Mouse (Mus musculus) gonadal fat pad, adult 2 months (tissue): Measurements from ENCODE around the gene Olfr731. TPM values are rescaled to one million over a fixed set of nuclear protein-coding genes. Genes with fewer than 3 reads are reported as not detected.

Experiments
- DNase-seq: peaks from one replicate; pipeline ENCODE4 v3.0.0-alpha.2; 2012; ENCODE audit warnings: low read depth
- polyA plus RNA-seq: library from polyadenylated mRNA; depleted of rRNA; stranded (reverse); fragments of >200 nt; gene quantifications from 2 replicates; pipeline ENCODE4 v1.2.3, GENCODE M21; 2012; rRNA removed

Olfr731 gene
- 0.03 TPM in 1 of 2 replicates, not detected in the other for polyA plus RNA-seq

GRCm38 (mm10) chr14:50241766-50242165 lies at the start of gene Olfr731:
Gene Olfr731, minus strand, starts transcription at chr14:50241866.
- DNase-seq: no peak

- DNase-seq: no peak
These were observed 42.4 kb upstream of the Olfr731 start, which contains the start of gene Olfr732 for GRCm38 (mm10) chr14:50284106-50284505. Gene Olfr732, minus strand, starts transcription at chr14:50284206.

DNA sequence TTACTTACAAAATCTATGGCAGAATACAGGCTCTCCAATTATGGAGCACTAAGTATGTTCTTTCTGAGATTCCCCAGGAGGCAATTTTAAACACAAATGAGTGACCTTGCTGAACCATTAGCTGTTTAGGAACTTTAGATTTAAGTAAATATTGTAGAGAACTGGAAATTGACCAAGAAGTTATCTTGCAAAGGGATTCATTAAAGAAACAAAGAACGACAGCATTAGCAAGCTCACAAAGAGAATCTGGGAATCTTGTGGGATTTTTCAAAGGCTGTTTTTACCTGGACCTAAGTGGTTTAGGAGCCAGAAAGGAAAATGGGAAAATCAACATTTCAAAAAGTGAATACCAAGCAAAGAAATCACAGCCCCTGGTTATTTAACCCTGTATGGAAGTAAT lies 53.6 kb downstream of the Olfr731 start, which contains the start of gene Olfr730:
Olfr730 (minus strand) TSS at position 101 of the 400 bp plus-strand sequence.
- no peak for DNase-seq

Other genes starting within 250 kb of the Olfr731 start
- not detected in 2 replicates for gene Olfr725, start 201.5 kb downstream of the Olfr731 start, polyA plus RNA-seq
- gene Olfr726, start 150.9 kb downstream of the Olfr731 start, polyA plus RNA-seq: not detected in 2 replicates
- gene Olfr727, start 118.7 kb downstream of the Olfr731 start, polyA plus RNA-seq: not detected in 2 replicates
- not detected in 2 replicates for gene Olfr728, start 99.2 kb downstream of the Olfr731 start, polyA plus RNA-seq
- not detected in 2 replicates for gene Olfr729, start 89.0 kb downstream of the Olfr731 start, polyA plus RNA-seq
- gene Olfr730, start 53.7 kb downstream of the Olfr731 start, polyA plus RNA-seq: not detected in 2 replicates
- not detected in 2 replicates for gene Olfr732, start 42.3 kb upstream of the Olfr731 start, polyA plus RNA-seq
- gene Olfr733, start 59.7 kb upstream of the Olfr731 start, polyA plus RNA-seq: 0.18 TPM in 1 of 2 replicates, not detected in the other
- gene Olfr734, start 84.9 kb upstream of the Olfr731 start, polyA plus RNA-seq: not detected in 2 replicates
- 0.11 and 0.55 TPM in 2 replicates for gene Olfr735, start 107.0 kb upstream of the Olfr731 start, polyA plus RNA-seq
- 0.23 and 0.35 TPM in 2 replicates for gene Tlr11, start 116.0 kb upstream of the Olfr731 start, polyA plus RNA-seq
- gene Olfr736, start 139.3 kb upstream of the Olfr731 start, polyA plus RNA-seq: not detected in 2 replicates
- gene Olfr738, start 165.7 kb upstream of the Olfr731 start, polyA plus RNA-seq: not detected in 2 replicates
- not detected in 2 replicates for gene Olfr739, start 176.8 kb upstream of the Olfr731 start, polyA plus RNA-seq
- gene Olfr740, start 203.7 kb upstream of the Olfr731 start, polyA plus RNA-seq: not detected in 2 replicates
- not detected in 2 replicates for gene Olfr741, start 230.9 kb upstream of the Olfr731 start, polyA plus RNA-seq